Mouse (Mus musculus) lung, postnatal 36 days (tissue): ENCODE data around the gene Hmgb1.

ENCODE experiments used
- DNase-seq: peaks from one replicate; pipeline ENCODE4 v3.0.0; 2022; ENCODE audit warnings: mixed read lengths

Hmgb1 gene

GRCm38 (mm10) chr5:149017181-149017580 is 167.1 kb downstream of the Hmgb1 start:
- no peak for DNase-seq

- DNase-seq = no peak
Observed at GRCm38 (mm10) chr5:149016261-149016660, 168.0 kb downstream of the Hmgb1 start.

DNA sequence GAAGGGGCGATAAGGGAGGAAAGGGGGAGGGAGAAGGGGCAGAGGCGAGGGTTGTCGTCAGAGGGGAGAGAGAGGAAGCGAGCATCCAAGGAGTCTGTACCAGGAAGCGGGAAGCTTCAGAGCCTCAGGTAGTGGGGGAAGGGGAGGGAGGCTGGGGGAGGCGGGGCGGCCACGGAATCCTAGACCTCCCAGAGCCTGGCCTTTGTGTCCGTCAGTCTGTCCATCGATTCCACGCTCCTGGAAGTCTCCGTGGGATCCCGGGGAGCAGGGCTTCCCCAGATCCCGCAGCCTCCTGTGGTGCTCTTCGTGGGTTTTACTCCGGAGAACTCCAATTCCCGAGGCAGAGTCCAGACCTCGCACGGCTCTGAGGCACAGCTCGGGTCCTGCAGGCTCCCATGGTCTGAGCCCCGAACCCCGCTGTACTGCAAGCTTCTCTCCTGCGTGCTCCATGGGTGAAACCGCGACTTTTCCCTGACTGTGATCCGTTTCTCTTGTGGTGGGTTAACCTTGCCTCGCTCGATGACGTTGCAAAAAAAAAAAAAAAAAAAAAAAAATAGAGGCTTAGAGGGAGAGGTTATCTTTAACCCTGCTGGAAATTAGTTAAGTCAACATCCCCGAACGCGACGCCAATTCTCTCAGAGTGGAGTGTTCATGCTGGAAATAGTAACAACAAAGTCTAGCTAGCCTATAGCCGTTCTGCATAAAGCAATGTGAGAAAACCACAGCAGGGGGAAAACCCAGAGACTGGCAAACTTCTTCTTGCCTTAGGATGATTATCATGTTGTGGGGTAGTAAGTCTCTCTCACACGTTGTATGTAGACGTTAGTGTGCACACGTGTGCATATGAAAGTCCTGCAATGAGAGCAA is 168.7 kb downstream of the Hmgb1 start:
- peak; percentile 59 for DNase-seq

DNA sequence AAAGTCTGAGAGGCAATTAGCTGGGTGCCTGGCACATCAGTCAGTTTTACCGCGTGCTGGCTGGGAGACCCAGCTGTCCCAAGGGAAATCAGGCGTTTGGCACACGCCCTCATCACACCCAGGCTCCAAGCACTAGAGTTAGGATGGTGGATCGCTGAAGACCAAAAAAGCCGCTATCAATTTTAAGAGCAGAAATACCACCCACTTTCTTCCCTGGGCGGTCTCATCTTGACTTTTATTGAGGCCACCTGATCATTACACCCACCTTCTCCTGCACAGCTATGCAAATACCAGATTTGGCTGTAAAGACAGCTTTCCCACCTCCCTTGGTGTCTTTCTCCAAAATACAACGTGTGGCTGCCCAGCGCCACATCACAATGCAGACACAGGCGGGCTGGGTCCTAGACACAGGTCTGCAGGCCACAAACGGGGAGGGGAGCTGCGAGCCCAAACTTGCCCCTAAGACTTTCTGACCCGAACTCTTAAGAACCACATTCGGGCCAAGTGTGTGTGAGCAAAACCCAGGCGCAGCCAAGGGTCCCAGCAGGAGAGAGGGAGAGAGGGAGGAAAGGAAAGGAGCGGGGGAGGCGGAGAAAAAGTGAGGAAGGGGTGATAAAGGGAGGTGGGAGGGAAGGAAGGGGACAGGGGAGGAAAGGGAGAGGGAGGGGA is 169.6 kb downstream of the Hmgb1 start:
- DNase-seq = no peak

DNA sequence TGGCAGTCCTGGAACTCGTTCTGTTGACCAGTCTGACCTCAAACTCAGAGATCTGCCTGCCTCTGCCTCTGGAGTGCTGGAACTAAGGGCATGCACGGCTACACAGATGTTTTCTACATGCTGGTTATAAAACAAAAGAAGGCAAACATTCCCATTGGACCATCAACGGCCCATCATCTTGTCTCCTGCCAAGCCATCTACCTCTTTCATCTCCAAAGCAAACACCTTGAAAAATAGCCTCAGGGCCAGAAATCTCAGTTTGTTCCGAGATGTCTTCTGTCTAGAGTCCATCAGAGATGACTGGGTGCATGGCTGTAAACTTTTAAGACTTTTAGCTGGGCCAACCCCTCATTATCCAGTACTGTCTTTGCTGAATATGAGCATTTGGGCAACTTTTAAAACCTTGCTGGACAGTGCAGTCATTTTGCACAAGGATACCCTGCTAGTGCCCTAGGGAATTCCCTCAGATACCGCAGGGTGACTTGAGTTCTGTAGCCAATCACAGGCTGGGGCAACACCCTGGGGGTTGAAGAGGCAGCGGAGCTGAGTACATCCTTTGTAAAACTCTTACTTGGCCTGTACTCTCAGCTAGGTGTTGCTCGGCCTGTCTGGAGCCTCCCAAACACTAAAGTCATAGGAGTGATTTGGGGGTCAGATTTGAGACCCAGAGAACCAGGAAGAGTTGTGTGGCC is 170.3 kb downstream of the Hmgb1 start:
- no peak for DNase-seq

DNA sequence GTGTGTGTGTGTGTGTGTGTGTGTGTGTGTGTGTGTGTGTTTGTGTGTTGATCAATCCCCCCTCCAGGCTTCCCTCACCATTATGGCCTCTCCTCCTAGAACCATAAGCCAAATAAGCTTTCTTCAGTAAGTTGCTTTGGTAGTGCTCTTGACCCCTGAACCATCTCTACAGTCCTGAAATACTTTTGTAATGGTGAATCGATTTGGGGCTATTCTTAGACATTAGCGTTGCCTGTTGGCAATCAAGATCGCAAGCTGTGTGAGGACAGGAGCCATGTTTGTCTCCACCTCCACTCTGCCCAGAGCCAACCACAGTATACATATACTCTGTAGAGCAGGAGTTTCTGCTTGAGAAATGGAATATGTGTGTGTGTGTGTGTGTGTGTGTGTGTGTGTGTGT is 175.2 kb downstream of the Hmgb1 start:
- DNase-seq = no peak

- DNase-seq = no peak
Observed at GRCm38 (mm10) chr5:149007295-149007646, 177.0 kb downstream of the Hmgb1 start.

GRCm38 (mm10) chr5:149006362-149007294 is 177.7 kb downstream of the Hmgb1 start:
- DNase-seq = peak; percentile 100

DNA sequence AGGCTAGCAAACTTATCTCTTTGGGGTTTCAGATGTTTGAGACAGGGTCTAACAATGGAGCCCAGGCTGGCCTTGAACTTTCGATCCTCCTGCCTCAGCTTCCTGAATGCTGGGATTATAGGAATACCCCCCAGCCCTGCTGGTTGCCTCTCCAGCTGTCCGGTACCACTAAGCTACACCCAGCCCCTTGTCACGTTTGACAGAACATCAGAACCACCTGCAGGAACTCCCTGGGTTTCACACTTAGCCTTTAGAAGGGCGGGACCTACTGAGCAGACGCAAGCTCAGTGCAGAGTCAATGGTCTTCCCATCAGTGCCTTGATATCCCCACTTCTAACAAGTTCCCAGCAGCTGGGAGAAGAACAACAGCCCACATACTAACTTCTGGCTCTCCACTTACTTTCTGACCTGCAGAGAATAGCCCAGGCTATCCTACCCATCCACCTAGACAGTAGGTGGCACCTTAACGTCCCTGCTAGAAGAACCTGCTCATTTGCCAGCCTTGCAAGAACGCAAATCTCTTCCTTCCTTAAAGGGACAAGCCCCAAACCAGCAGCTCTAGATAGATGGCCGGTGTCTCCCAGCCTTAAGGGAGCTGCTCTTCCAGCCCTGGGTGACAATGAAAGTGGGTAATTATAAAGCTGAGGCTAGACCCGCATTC is 178.5 kb downstream of the Hmgb1 start:
- DNase-seq = no peak

DNA sequence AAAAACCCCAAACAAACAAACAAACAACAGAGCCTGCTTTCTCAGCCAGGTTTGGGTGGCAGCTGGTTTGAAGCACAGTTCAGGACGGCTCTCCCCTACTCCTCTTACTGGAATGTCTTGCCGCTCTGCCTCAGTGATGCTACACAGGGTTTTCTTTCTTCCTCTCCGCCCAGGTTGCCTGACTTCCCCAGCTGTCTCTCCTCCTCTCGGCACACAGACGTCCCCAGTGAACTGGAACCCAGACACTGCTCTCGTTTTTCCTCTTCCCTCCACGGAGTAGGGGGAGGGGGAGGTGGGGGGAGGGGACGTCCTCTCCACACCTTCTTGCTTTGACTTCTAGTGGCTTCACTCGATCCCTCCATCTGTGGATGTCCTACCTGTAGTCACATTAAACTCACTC is 179.2 kb downstream of the Hmgb1 start:
- DNase-seq = no peak

DNA sequence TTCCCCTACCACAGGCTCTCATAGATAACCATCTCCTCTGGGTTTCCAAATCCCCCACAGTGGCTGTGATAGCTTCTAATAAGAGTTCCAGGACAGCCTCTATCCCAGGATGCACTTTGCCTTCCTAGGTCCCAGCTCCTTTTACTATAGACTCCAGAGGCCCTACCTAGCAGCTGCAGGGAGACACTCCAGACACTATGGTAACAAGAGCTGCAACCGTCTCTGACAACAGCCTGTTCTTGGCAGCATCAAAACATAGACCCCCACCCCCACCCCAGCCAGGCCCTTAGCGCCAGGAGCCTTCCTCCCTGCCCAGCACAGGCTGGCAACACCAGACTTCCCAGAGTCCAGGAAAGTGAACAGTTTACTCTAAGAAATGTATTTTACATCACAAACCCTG is 181.2 kb downstream of the Hmgb1 start:
- no peak for DNase-seq

GRCm38 (mm10) chr5:149002803-149003115 is 181.5 kb downstream of the Hmgb1 start:
- DNase-seq = no peak

DNA sequence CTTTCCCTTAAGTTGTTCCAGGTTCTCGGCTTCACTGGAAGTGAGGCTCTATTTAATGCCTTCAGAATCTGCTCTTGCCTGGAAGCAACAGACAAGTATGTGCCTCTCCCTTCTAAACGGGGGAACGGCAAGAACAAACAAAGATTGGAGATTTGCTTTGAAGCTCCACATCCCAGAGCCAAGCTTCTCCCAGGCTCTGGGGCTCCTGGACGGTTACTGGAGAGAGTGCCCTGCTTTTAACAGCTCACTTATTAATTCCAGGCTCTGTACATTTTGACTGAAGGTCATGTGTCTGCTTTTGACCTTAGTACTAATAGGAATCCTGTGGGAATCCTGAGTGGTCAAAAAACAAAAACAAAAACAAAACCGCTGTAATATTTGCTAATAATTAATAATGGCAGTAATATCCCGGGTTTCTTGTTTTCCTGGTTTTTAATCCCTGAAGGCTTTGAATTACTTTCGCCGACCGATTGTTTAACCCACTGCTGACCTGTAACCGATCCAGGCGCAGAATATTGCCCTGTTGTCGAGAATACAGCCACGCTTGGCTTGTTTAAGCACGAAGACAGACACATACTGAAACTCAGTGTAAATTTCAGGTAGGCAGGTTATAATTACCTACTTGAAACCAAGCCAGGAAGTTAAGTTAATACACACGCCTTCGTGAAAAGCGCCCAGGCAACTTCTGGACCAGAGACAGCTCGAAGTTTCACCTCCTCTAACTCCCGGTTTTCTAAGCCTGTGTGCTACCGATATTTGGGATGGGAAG is 182.1 kb downstream of the Hmgb1 start:
- DNase-seq = no peak

DNA sequence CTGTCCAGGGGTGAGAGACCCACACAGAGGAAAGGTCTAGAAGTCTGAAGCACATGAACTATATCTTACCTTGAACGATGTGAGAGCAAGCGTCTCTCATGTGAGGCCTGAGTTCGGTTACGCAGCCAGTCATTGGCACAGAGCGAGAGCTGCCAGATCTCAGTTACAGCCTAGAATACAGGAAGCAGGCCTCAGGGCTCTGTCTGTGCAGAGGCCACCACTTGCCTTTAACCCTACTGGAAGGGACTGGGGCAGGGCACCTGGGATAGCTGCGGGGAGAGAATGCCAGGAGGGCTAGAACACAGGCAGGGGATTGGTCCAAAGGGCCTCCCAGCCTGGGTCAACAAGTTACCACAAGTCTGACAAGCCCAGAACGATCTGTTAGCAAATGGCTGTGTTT is 184.5 kb downstream of the Hmgb1 start:
- no peak for DNase-seq

DNA sequence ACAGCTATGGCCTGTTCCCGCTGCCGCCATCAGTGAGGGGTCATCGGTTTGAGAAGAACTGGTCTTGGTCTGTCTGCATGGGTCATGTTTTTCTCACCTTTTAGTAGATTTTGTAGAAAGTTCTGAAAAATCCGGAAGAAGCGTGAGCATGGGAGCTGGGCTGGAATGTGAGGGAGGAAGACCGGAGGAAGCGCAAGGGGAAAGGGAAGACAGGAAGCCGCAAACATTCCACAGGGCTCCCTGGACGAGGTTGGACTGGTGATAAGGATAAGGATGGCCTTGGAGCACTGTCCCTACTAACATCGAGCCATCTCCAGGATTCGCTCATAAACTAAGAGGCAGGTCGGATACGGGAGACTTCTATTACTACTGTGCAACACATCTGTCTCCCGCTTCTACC is 185.8 kb downstream of the Hmgb1 start:
- DNase-seq = no peak

DNA sequence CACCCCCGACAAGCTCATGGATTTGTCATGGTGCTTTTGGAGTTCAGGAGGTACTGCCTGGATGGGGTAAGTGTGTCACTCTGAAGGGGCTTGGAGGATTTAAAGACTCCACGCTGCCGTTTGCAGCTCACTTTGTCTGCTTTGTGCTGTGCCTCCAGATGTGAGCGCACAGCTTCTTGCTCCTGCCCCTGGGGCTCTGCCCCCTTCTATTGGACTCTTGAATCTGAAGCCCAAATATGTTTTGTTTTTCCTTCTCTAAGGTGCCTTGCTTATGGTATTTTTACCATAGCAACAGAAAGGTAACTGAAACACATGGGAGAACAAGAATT is 187.6 kb downstream of the Hmgb1 start:
- no peak for DNase-seq
